Mouse (Mus musculus) neutrophil, adult 5-6 weeks (primary cell): ENCODE results near the gene Prlr. TPM values are rescaled to one million over a fixed set of nuclear protein-coding genes. Genes with fewer than 3 reads are reported as not detected.
A peak's percentile ranks its signal among the peaks of the same experiment; 100 is the strongest.

Experiments used
- ATAC-seq: fragments of 151-379, 151-347 bp; 2 replicates; pipeline ENCODE4 v1.8.0; 2017; ENCODE audit warnings: mild to moderate bottlenecking, moderate TSS enrichment; ENCODE audit not compliant: insufficient number of reproducible peaks, poor library complexity, low FRiP score, severe bottlenecking; ENCODE audit errors: extremely low read depth
- total RNA-seq: library from RNA; stranded (forward); fragments of 200-1000 nt; gene quantifications from 2 replicates; pipeline ENCODE4 v1.2.3, GENCODE M21; 2017

Prlr gene
- total RNA-seq, 1 experiment from 2014 or later: 0.12 TPM

DNA sequence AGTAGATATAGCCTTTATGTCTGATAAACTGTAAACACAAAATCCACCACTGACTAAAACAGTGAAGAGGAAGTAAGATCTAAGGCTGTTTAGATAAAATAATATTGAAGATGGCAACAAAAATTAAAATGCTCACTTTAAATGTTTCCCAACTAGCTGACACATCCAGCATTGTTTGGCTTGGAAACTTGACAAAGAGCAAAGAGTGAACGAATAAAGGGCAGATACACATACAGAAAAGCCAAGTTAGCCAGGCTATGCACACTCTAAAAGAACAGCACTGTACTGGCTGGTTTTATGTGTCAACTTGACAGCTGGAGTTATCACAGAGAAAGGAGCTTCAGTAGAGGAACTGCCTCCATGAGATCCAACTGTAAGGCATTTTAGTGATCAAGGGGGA, 121.0 kb downstream of the Prlr start:
- ATAC-seq: no peak

DNA sequence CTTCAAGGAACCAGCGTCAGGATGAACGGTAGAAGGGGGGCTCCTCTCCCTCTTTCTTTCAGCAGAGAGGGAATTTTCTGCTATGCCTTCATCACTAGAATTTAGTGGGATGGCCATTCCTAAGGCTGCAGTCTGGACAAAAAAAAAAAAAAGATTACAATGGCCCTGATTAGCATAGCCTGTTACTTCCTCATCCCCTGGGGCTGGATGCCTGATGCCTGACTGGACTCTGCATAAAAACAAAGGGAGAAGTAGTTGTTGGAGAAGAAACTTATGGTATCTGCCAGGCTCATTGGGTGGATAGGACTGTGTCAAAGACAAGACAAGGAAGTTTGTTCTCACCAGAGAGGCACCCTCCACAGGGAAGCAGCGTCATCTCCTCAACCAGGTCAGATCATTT, 122.4 kb downstream of the Prlr start:
- ATAC-seq: no peak

DNA sequence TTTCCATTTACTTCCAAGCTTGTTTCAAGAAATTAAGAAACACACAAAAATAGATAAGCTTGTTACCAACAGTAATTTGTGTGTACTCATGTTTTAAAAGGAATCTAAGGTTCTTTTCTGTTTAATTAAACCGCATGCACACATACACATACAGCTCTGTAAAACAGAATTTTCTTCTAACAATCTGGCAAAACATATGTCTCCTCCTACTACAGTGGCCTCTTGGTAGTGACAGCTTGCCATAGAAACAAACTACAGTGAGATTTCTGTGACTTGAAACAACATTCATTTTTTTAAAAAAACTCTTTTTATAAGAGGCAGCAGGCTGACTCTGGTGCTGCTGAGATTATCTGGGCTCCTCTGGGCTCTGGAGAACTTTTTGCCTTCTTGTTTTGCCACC, 129.4 kb downstream of the Prlr start:
- ATAC-seq: no peak

DNA sequence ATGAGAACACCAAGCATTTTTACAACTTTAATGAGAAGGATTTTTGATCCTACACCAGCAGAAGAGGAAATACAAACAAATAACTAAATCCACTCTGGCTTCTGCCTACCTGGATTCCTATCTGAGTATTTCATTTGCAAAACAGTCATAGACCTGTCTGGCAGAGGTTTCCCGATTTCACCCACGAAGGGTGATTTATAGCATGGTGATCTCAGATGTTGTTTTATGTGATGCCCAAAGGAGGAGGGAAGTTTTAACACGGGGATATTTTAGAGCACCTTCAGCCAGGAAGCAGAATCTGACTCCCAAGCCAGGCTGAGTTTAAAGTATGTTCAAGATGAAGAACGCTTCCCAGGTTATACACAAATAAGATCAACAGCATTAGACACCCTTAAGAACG, 134.8 kb downstream of the Prlr start:
- no peak for ATAC-seq

DNA sequence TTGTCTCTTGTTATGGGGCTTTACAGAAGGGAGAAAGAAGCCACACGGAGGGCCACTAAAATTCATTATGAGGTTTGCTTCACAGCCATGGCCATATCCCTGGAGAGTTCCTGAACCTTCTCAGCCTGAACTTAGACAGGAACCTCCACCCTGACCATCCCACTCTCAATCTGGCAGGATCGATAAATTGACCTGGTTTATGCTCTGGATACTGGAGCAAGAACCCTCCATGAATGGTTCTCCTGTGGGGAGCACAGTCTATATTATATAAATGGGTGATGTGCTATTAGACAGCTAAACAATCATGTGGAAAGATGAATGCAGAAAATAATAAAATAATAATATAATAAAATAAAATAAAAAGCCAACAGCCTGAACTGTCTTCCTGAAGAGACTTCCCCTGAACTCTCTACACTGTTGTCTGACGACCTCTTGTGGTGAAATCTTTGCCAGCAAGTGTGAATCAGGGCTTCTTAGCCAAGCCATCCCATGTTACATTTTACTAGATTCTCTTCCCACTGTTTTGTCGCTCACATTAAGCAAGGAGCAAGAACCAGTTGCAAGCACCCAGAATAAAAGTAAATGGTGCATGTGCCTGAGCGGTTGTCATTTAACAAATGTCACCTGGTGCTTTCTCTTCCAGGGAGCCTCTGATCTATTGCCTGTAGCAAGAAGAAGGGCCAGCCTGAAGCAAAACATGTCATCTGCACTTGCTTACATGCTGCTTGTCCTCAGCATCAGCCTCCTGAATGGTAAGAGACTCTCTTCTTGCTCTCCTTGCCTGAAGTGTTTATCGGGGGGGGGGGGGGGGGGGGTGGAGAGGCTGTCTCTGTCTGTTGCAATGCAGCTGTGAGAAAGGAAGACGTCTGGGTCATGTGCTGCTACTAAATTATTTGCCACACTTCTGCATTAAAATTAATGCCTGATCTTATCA, 136.8 kb downstream of the Prlr start:
- no peak for ATAC-seq

DNA sequence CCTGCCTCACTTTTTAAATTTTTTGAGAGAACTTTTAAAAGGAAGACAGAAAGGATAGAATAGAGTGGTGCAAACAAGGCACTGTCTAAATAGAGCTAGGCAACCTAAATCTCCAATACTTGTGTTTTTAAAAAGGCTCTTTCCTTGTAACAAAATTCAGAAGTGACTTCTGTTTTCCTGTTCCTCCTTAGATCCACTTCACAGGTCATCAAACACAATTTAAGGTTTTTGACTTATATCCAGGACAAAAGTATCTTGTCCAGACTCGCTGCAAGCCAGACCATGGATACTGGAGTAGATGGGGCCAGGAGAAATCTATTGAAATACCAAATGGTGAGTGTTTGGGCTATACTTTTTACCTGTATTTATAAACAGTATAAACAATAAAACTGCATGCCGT, 148.0 kb downstream of the Prlr start, which contains the start of gene Gm21973:
Gene Gm21973 (plus strand): TSS at position 301 of the 400 bp plus-strand sequence.
- no peak for ATAC-seq

DNA sequence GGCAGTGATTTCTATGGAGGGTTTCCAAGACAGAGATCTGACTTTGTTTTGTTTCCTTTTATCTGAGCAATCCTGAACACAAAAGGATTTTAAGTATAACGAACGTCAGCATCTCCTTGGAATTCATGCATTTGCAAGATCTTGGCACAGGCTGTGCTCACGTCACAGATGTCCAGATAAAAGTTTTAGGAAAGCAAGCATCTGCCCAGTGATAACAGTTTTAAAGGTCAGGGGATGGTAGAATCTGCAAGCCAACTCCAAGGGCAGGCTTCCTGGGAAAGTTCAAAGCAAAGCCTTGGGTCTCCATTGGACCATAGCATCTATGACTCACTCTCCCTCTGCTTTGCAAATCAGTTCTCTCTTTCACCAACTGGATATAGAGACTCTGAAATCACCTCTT, 153.6 kb downstream of the Prlr start:
- ATAC-seq: no peak

DNA sequence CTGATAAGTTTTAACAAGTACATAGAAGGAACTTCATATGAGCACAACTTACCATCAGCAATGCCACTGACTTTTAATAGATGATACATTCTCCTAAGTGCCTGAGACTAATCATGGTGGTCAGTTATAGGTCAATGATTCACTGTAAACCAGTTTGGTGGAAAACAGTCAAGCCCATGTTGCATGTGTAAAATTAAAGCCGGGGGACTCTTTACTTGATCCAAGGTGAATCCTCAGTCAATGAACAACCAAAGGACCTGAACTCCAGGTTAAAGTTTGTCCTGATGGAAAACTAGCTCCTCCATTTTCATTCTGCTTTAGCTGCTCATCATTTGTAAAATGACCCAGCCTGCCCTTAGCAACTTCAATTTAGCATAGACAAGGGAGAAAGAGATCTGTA, 155.5 kb downstream of the Prlr start:
- ATAC-seq: no peak

DNA sequence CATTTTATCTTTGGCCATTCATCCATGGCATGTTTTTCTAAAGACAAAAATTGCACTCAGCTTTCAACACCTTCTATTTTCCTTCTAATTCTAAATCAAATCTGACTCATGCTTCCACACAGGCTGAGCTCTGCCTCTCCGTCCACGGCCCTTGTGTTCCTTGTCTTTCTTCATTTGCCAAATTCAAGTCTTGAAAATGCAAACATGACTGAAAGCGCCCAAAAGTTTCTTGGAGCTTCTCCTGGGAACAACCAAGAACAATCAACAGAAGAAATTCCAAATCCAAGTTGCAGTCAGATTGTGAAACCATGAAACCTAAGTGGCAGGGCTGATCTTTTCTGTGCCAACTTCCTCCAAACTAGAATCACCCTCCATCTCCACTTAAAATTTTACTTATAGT, 161.6 kb downstream of the Prlr start:
- no peak for ATAC-seq

DNA sequence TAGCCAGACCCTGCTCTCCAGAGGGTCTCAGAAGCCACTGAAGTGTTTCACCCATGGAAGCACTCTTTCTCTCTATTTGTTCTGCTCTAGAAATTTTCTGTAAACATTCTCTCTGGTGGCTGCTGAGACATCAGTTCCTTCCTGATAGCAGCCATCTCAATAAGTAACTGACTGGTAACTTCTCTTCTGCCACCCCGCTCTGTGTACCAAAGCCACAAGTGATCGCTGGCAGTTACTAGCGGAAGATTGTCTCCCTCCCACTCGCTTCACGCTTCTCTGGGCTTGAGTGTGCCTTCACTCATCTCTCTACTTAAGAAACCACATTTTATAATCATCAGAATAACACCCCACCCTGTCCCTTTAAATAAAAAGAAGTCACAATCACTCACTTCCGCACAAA, 170.0 kb downstream of the Prlr start:
- ATAC-seq: peak; percentile 79; the same call in 1 of the 2 replicates

DNA sequence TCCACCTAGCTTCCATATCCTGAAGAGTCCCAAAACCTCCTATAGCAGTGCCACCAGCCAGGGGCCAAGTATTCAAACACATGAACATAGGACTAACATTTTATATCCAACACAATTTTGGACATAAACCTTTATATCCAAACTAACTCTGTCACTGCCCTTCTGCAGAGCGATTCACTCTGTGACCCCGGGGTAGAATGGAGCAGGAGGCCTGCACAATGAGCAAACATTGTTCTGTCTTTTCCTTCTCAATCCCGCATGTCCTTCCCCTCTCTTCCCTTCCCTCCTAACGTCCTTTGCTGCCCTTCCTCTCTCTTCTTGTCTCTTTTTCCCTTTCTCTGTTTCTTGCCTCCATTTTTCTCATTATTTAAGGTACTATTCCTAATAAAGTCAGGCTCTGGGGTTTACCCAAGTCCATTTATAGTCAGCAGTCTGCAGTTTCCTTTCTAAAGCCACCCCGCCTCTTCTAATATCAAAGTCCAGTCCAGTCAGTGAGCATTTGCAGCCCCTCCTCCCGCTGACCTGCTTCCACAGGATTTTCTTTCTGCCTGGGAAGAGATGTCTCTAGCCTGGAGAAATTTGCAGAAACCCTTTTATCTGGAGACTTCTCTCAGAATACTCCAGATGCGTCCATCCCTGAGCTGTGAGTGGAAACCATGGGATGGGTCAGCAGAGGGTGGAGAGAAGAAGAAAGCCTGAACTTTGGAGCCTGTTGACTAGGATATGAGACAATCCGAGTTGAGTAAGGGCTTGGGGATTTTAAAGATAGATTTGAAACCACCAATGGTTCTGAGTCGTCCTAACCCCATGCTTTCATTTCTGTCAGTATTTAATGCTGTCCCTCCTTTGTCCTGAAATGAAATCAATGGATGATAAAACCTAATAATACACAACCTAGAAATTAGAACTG, 181.3 kb downstream of the Prlr start, which contains the start of gene Agxt2:
Gene Agxt2 (plus strand): TSS at position 494 of the 910 bp plus-strand sequence.
- ATAC-seq: no peak

DNA sequence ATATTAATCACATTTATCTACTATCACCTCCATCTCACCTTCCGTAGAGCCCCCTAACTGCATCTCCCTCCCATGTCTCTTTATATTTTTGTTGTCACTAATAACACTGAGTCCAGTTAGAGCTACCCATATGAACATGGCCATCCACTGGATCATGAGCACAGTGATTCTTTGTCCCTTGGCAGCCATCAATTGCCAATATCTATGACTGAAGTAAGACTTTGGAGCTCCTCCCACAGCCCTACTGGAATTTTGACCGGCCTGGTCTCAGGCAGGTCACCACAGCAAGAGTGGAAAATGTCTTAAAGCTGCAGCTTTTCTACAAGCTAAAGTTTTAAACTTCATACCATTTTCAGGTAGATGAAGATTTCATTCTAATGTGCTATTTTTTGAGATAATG, 189.3 kb downstream of the Prlr start:
- ATAC-seq: no peak

DNA sequence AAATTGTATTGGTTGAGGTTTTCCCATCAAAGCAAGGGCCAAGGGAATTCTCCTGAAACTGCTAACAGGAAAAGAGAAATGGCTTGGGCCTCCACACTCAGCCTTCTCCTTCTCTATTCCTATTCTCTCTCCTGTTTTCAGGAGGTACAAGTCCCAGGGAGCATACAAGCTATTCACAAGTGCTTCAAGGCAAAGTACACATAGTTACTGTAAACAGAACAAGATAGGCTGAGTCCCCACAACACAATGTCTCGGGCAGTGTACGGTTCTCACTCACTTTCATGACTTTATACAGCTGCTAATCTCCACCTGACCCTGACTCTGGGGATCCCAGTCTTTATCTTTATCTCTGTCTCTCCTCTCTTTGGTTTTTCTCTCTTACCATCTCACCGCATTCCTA, 198.4 kb downstream of the Prlr start:
- ATAC-seq: no peak

DNA sequence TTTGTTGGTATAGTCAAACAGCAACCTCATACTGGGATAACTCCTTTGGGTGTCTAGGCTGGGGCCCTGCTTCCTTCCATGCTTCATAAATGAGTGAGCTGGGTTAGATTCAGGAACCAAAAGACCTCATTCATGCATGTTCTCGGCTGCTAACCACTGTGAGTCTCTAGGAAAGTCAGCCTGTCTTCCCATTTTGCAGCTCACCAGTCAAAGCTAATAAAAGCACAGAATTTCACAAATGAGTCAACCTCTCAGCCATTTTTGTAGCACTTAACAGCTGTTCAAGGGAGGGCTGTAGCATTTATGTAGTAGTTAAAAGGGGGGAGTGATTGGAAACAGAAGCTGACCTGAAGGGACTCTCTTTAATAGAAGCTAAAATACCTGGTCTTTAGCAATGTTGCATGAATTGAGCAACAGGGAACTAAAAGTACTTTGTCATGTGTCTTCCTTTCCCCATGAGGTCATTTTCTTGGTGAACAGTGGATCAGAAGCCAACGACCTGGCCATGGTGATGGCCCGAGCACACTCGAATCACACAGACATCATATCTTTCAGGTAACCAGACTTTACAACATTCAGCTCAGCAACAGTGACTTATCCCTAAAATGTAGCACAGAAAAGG, 201.4 kb downstream of the Prlr start:
- ATAC-seq: no peak

DNA sequence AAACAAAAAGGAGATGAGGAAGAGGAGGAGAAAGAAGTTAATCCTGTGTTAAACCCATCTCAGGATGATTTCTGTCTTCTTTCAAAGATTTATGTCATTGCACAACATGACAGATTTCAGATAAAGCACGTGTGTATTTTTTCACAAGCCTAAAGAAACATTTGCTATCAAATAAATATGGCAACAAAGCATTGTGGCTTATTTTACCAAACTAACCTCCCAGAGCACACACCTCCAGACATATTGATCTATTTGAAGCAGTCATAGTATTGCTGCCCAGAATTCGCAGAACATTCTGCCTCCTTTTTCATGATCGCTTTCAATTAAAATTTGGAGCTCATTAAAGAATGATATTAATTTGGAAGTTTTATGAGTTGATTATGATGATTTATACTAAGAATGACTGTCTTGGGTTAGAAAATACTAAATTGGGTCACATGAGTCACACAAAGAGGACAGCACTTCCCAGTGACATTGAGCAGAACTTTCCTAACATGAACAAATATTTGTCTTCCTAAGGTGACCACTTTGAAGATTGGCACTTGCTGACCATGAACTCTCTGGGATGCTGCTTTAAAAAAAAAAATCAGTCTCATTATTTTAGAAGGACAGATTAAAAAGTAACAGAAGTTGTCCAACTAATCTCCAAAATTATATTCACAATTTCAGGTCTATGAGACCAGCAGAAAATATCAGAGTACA, 202.9 kb downstream of the Prlr start:
- ATAC-seq: no peak

DNA sequence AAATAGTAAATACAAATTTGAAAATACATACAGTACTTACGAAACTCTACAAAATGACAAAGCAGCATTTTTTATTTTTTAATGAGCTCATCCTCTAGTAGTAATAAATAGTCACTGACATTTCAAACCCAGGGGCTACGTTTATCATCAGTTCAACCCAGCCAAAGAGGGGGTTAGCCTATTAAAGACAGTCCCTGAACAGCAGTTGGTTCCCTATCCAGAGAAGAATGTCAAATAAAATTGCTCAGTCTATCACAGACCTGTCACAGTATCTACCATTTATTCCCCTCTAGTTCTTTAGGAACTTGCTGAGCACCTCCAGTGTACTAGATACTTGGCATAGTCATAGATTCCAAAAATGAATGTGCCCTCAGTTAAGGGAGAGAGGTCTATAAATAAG, 210.2 kb downstream of the Prlr start:
- no peak for ATAC-seq
